Mouse (Mus musculus) megakaryocyte-erythroid progenitor cell, adult 5 weeks (primary cell): Measurements from ENCODE around the gene Eps8. TPM values are rescaled to one million over a fixed set of nuclear protein-coding genes. Genes with fewer than 3 reads are reported as not detected.

ENCODE experiments used
- polyA plus RNA-seq: library from polyadenylated mRNA; stranded (reverse); fragments of >175 nt; gene quantifications from 2 replicates; pipeline ENCODE4 v1.2.3, GENCODE M21; 2012

Gene Eps8
- 1.1 and 1.9 TPM in 2 replicates for polyA plus RNA-seq

DNA sequence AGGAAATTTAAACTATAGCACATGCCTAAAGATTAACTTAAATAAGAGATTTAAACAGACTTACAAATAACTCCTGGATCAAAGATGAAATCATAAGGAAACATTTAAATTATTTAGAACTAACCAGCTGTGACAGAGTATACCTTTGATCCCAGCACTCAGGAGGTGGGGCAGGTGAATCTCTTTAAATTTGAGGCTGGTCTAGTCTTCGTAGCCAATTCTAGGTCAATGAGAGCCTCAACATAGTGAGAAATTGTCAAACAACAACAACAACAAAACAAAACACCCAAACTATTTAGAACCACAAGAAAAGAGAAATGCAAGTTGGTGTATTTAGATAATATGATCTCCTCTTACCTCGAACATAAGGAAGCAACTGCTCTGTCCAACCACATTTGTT is at the start of gene Eps8:
TSS of gene Eps8 (minus strand) at position 101 of the 400 bp plus-strand sequence.

Other genes starting within 250 kb of the Eps8 start
- 30.3 and 31.6 TPM in 2 replicates for gene Strap, start 80.2 kb upstream of the Eps8 start, polyA plus RNA-seq
- gene Dera, start 99.7 kb upstream of the Eps8 start, polyA plus RNA-seq = 38.9 and 49.2 TPM in 2 replicates